Comparison of ENCODE assay signal across 8 mouse cellular contexts in the genomic region with DNA sequence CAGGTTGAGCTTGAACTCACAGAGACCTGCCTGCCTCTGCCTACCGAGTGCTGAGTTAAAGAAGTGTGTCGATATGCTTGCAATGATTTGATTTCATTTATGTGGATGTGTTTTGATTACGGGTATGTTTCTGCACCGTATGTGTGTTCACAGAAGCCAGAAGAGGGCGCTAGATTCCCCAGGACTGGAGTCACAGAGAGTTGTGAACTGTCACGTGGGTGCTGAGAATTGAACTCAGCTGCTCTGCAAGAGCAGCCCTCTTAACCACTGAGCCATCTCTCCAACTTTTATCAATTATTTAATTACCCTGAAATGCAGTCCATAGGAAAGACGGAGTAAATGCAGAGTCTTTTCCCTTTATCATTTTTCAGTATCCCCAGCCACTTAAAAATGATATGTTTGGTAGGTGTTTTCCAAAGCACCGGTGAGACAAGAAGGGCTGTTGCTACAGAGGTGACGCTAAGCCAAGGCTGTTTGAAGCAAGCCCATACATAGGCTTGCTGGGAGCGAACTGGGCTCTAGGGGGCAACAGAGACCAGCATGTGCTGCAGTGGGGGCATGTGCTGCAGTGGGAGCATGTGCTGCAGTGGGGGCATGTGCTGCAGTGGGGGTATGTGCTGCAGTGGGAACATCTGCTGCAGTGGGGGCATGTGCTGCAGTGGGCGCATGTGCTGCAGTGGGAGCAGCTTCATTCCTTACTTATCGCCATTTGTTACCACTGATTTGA. TPM values are rescaled to one million over a fixed set of nuclear protein-coding genes. Genes with fewer than 3 reads are reported as not detected.
DNase-seq lines count a peak whose midpoint lies in the region; ATAC-seq and TF ChIP-seq lines count a peak whose summit lies in the region.

No protein-coding gene starts in this region.

- WGBS in hindbrain, embryonic 10.5 days: 60% methylated on average over 12 of the region's 12 CpGs
- WGBS in small intestine, adult 2 months: 56% methylated on average over 12 of the region's 12 CpGs

- DNase-seq in CD4-positive, CD25-positive, alpha-beta regulatory T cell, adult 2 months (ENCODE audit: low read depth, low spot score): peak; percentile 53
- peak; percentile 58 for DNase-seq in adrenal gland, postnatal 25 days
- peak; percentile 56 for DNase-seq in hindbrain, embryonic 10.5 days (ENCODE audit: low spot score)
- DNase-seq in layer of hippocampus, postnatal 36 days: peak; percentile 41 to 54
- peak; percentile 62 for DNase-seq in mesoderm, embryonic 11.5 days (ENCODE audit: low read depth, low spot score)

- no peaks in the 10 kb centered on the region for H3K27me3 ChIP-seq in hindbrain, embryonic 10.5 days (ENCODE audit: insufficient read depth, poor library complexity, severe bottlenecking)
- no peaks in the 10 kb centered on the region for H3K27me3 ChIP-seq in small intestine, adult 2 months (ENCODE audit: control insufficient read depth, insufficient read depth, low read length)

- ATAC-seq in CD4-positive, CD25-positive, alpha-beta regulatory T cell, adult 4 months: no peak

- TF ChIP-seq POLR2A in embryonic fibroblast, embryonic 13.5 days (IDR thresholded peaks at IDR 0.05; ENCODE audit: low read depth, low read length): no peak
- TF ChIP-seq POLR2A in small intestine, adult 2 months (IDR thresholded peaks at IDR 0.05; ENCODE audit: low read depth, low read length): no peak

- no peak overlapping the region for H3K27ac ChIP-seq in embryonic fibroblast, embryonic 13.5 days (ENCODE audit: insufficient read depth, low read length)
- H3K27ac ChIP-seq in hindbrain, embryonic 10.5 days: no peak overlapping the region
- H3K27ac ChIP-seq in small intestine, adult 2 months (ENCODE audit: insufficient read depth, low read depth, low read length): no peak overlapping the region

- TF ChIP-seq CTCF in embryonic fibroblast, embryonic 13.5 days (IDR thresholded peaks at IDR 0.05; ENCODE audit: borderline replicate concordance, insufficient read depth, low read length): peak; percentile 92
- peak; percentile 59; the same call in 1 of the 2 replicates for TF ChIP-seq CTCF in small intestine, adult 2 months (IDR thresholded peaks at IDR 0.05; ENCODE audit: extremely low read depth, insufficient read length, insufficient replicate concordance, low read depth, low read length)

- H3K4me1 ChIP-seq in embryonic fibroblast, embryonic 13.5 days (ENCODE audit: control insufficient read depth, insufficient read depth, low read length): no peaks in the 10 kb centered on the region
- 0 out of 2 replicates have a peak, but pooled peaks cover 3% of the 10 kb centered on the region for H3K4me1 ChIP-seq in hindbrain, embryonic 10.5 days (replicated peaks)
- H3K4me1 ChIP-seq in small intestine, adult 2 months (ENCODE audit: control insufficient read depth, insufficient read depth, insufficient read length, low read length): no peaks in the 10 kb centered on the region

- H3K36me3 ChIP-seq in hindbrain, embryonic 10.5 days: no peaks in the 10 kb centered on the region
- H3K36me3 ChIP-seq in small intestine, adult 2 months (ENCODE audit: control insufficient read depth, insufficient read depth, low read length): no peaks in the 10 kb centered on the region

- H3K4me3 ChIP-seq in embryonic fibroblast, embryonic 13.5 days (ENCODE audit: insufficient read depth, low read length): no peak overlapping the region
- H3K4me3 ChIP-seq in hindbrain, embryonic 10.5 days: no peak overlapping the region
- no peak overlapping the region for H3K4me3 ChIP-seq in small intestine, adult 2 months (ENCODE audit: low read depth, low read length)

- no peaks in the 10 kb centered on the region for H3K9me3 ChIP-seq in hindbrain, embryonic 10.5 days

RNA-seq across cellular contexts. Expression of a gene that starts 11.0 kb away (rescaled TPM):
- not detected for polyA plus RNA-seq in CD4-positive, CD25-positive, alpha-beta regulatory T cell, adult 4 months (2017; shearing (Covaris generic))
- 0.30 TPM in 1 of 2 replicates, not detected in the other for total RNA-seq in adrenal gland, postnatal 25 days (2021)
- not detected in 2 replicates for polyA plus RNA-seq in embryonic fibroblast, embryonic 13.5 days (2011; ENCODE audit: insufficient read length, low read depth, missing spikeins)
- polyA plus RNA-seq in hindbrain, embryonic 10.5 days (2016; fragmentation: Nextera tagmentation; extraction: Ambion mirVana): 0.08 TPM in 1 of 2 replicates, not detected in the other
- not detected for total RNA-seq in layer of hippocampus, postnatal 36 days (2021)
- polyA plus RNA-seq in small intestine, adult 2 months (2012; rRNA removed): 2.4 and 4.7 TPM in 2 replicates

RNA-seq across cellular contexts. Expression of a gene that starts 36.4 kb away (rescaled TPM):
- 10 to 100 TPM; 38.3 to 52.4 TPM for polyA plus RNA-seq in CD4-positive, CD25-positive, alpha-beta regulatory T cell, adult 4 months (2017; shearing (Covaris generic))
- total RNA-seq in adrenal gland, postnatal 25 days (2021): 52.1 and 56.2 TPM in 2 replicates
- polyA plus RNA-seq in embryonic fibroblast, embryonic 13.5 days (2011; ENCODE audit: insufficient read length, low read depth, missing spikeins): 244 and 338 TPM in 2 replicates
- polyA plus RNA-seq in hindbrain, embryonic 10.5 days (2016; fragmentation: Nextera tagmentation; extraction: Ambion mirVana): 91.3 and 105 TPM in 2 replicates
- total RNA-seq in layer of hippocampus, postnatal 36 days (2021): 10 to 100 TPM; 57.9 to 59.5 TPM
- polyA plus RNA-seq in small intestine, adult 2 months (2012; rRNA removed): 6.6 and 6.7 TPM in 2 replicates
